16 mouse cellular contexts compared by ENCODE assay signal in genomic region chr2:167975746-167976145, GRCm38 (mm10). TPM values are rescaled to one million over a fixed set of nuclear protein-coding genes. Genes with fewer than 3 reads are reported as not detected.
A peak's percentile ranks its signal among the peaks of the same experiment; 100 is the strongest.
DNase-seq lines count a peak whose midpoint lies in the region; ATAC-seq and TF ChIP-seq lines count a peak whose summit lies in the region.
"Had no signal": no experiment of that assay in that cellular context is flagged by ENCODE, and none has a peak within 500 bp of the region (broad histone marks: within the 10 kb centered on the region; RNA-seq: fewer than 3 reads in every experiment).

No protein-coding gene starts in this region.

- H3K36me3 ChIP-seq in lung, embryonic 16.5 days (ENCODE audit: control insufficient read depth, insufficient read depth, low read length) = peaks cover 43% of the 10 kb centered on the region
- H3K36me3 ChIP-seq in thymus, adult 2 months (ENCODE audit: control insufficient read depth, insufficient read depth, low read length) = peaks cover 44% of the 10 kb centered on the region

- TF ChIP-seq POLR2A in thymus, adult 2 months (IDR thresholded peaks at IDR 0.05; ENCODE audit: control insufficient read depth, extremely low read depth, insufficient read depth, low read length, poor library complexity) = no peak

- no peak overlapping the region for H3K9ac ChIP-seq in lung, embryonic 16.5 days (ENCODE audit: low read length)
- H3K9ac ChIP-seq: embryonic facial prominence, embryonic 12.5 days; forebrain, embryonic 15.5 days; heart, embryonic 13.5 days; hindbrain, embryonic 15.5 days had no signal

- intact Hi-C loops in gastrocnemius, postnatal 14 days (cut with DNase I; ENCODE audit: low total_unique reads) = no loop called here

- no peak for TF ChIP-seq CTCF in thymus, adult 2 months (IDR thresholded peaks at IDR 0.05; ENCODE audit: borderline replicate concordance, control insufficient read depth, extremely low read depth, insufficient read depth, low read length, poor library complexity)

- no peak overlapping the region for H3K4me2 ChIP-seq in lung, embryonic 16.5 days (ENCODE audit: low read depth, low read length)
- H3K4me2 ChIP-seq: embryonic facial prominence, embryonic 12.5 days; forebrain, embryonic 15.5 days; heart, embryonic 13.5 days; hindbrain, embryonic 15.5 days had no signal

- 0 out of 2 replicates have a peak overlapping the region, but pooled peaks have one; percentile 15 for H3K27ac ChIP-seq in lung, embryonic 16.5 days (ENCODE audit: low read length)
- peak overlapping the region; percentile 8; the same call in 1 of the 2 replicates for H3K27ac ChIP-seq in thymus, adult 2 months (ENCODE audit: control insufficient read depth, insufficient read depth, low read length)
- H3K27ac ChIP-seq: embryonic facial prominence, embryonic 12.5 days; forebrain, embryonic 15.5 days; heart, embryonic 13.5 days; hindbrain, embryonic 15.5 days had no signal

- WGBS in lung, embryonic 16.5 days = 76% methylated on average over 12 of the region's 12 CpGs
- WGBS in thymus, adult 2 months = 30% methylated on average over 12 of the region's 12 CpGs

- H3K4me1 ChIP-seq in lung, embryonic 16.5 days (replicated peaks; ENCODE audit: control insufficient read depth, insufficient read depth, low read length) = peaks cover 37% of the 10 kb centered on the region
- H3K4me1 ChIP-seq in thymus, adult 2 months (replicated peaks; ENCODE audit: control insufficient read depth, insufficient read depth, low read length) = peaks cover 13% of the 10 kb centered on the region
- H3K4me1 ChIP-seq: embryonic facial prominence, embryonic 12.5 days; forebrain, embryonic 15.5 days; hindbrain, embryonic 15.5 days had no signal

- no peak overlapping the region for H3K4me3 ChIP-seq in lung, embryonic 16.5 days (ENCODE audit: low read length)
- H3K4me3 ChIP-seq in thymus, adult 2 months (ENCODE audit: control insufficient read depth, insufficient read depth, low read length) = no peak overlapping the region
- H3K4me3 ChIP-seq: embryonic facial prominence, embryonic 12.5 days; forebrain, embryonic 15.5 days; heart, embryonic 13.5 days; hindbrain, embryonic 15.5 days had no signal

- ATAC-seq in lung, embryonic 16.5 days (ENCODE audit: low read depth) = no peak
- ATAC-seq: forebrain, embryonic 15.5 days had no signal

- H3K9me3 ChIP-seq in lung, embryonic 16.5 days (ENCODE audit: control insufficient read depth, low read length) = no peaks in the 10 kb centered on the region
- H3K9me3 ChIP-seq: embryonic facial prominence, embryonic 12.5 days; forebrain, embryonic 15.5 days; heart, embryonic 13.5 days; hindbrain, embryonic 15.5 days had no signal

- H3K27me3 ChIP-seq in lung, embryonic 16.5 days (ENCODE audit: control insufficient read depth, insufficient read depth, low read depth, low read length) = peaks cover 3% of the 10 kb centered on the region; the same call in 1 of the 2 replicates
- H3K27me3 ChIP-seq in thymus, adult 2 months (ENCODE audit: control insufficient read depth, insufficient read depth, low read length) = no peaks in the 10 kb centered on the region
- H3K27me3 ChIP-seq: embryonic facial prominence, embryonic 12.5 days; forebrain, embryonic 15.5 days; heart, embryonic 13.5 days; hindbrain, embryonic 15.5 days had no signal

- no peak for DNase-seq in lung, adult 18-20 months
- DNase-seq in thymus, adult 2 months = no peak
- DNase-seq in thymus, adult 18-20 months = no peak
- DNase-seq in induced T-regulatory cell, adult 2 months (ENCODE audit: low read depth) = peak; percentile 46
- DNase-seq in naive thymus-derived CD4-positive, alpha-beta T cell, adult 2 months (ENCODE audit: low read depth) = peak; percentile 28
- no peak for DNase-seq in gastrocnemius, postnatal 14 days
- no peak for DNase-seq in layer of hippocampus, adult 8-10 months (ENCODE audit: low spot score in 2 of 2)
- DNase-seq: adrenal gland, postnatal 10 days; cerebellum, adult 11 months; cerebellum, postnatal 10 days; heart, postnatal 36 days had no signal

RNA-seq across cellular contexts. Expression of gene Ripor3, which starts 34.7 kb away (rescaled TPM):
- polyA plus RNA-seq in lung, embryonic 16.5 days (2015; fragmentation: Nextera tagmentation; extraction: Ambion mirVana) = 2.0 and 2.5 TPM in 2 replicates
- polyA plus RNA-seq in thymus, adult 2 months (2012; rRNA removed) = 1.4 and 1.5 TPM in 2 replicates
- total RNA-seq in gastrocnemius, postnatal 14 days (2021) = 1 to 10 TPM; 1.6 to 1.7 TPM
- under 1 TPM; 0.14 to 0.18 (median 0.17) TPM for total RNA-seq in layer of hippocampus, adult 8-10 months (2022)

RNA-seq across cellular contexts. Expression of gene Ptpn1, which starts 43.9 kb away (rescaled TPM):
- 56.3 and 73.3 TPM in 2 replicates for polyA plus RNA-seq in lung, embryonic 16.5 days (2015; fragmentation: Nextera tagmentation; extraction: Ambion mirVana)
- polyA plus RNA-seq in thymus, adult 2 months (2012; rRNA removed) = 97.1 and 97.8 TPM in 2 replicates
- 10 to 100 TPM; 13.9 to 15.6 TPM for total RNA-seq in gastrocnemius, postnatal 14 days (2021)
- 10 to 100 TPM; 56.2 to 59.7 (median 58.3) TPM for total RNA-seq in layer of hippocampus, adult 8-10 months (2022)

Comparison
In these comparisons a context has a peak if more than half of its experiments do, and no peak if none do; other contexts are left out.
1. DNase-seq: peak in induced T-regulatory cell, adult 2 months (single experiment) and naive thymus-derived CD4-positive, alpha-beta T cell, adult 2 months (single experiment); none in lung, adult 18-20 months (0 of 2), thymus, adult 2 months (single experiment), thymus, adult 18-20 months (0 of 2), gastrocnemius, postnatal 14 days (single experiment) and layer of hippocampus, adult 8-10 months (0 of 2).